Mouse (Mus musculus) CH12.LX (cell line): ENCODE measurements around the gene Tmem37. TPM values are rescaled to one million over a fixed set of nuclear protein-coding genes. Genes with fewer than 3 reads are reported as not detected.

Source experiments
- DNase-seq: peaks from one replicate; pipeline ENCODE4 v3.0.0-alpha.2; 2013; ENCODE audit errors: extremely low read depth
- H3K27ac ChIP-seq: 2 replicates; pipeline ENCODE4 v1.5.1; 2012; ENCODE audit warnings: low read depth, mild to moderate bottlenecking, control low read depth, moderate library complexity; ENCODE audit not compliant: insufficient read depth
- H3K27me3 ChIP-seq: replicated peaks from 2 replicates; pipeline ENCODE3; 2012; ENCODE audit warnings: inconsistent platforms
- H3K36me3 ChIP-seq, 2 experiments: replicated peaks in 1 of 2; 2 replicates each; pipeline versions ENCODE3 to v1.6.1; 2012; ENCODE audit warnings: inconsistent platforms in 1 of 2, low read length in 1 of 2, mild to moderate bottlenecking in 1 of 2, mixed read lengths in 1 of 2, moderate library complexity in 1 of 2; ENCODE audit not compliant: control insufficient read depth in 1 of 2, insufficient read depth in 1 of 2
- H3K4me1 ChIP-seq, 2 experiments: 2 replicates each; pipeline ENCODE4 v1.6.1; 2012; ENCODE audit warnings: inconsistent platforms in 1 of 2, moderate library complexity in 1 of 2; ENCODE audit not compliant: insufficient read depth in 2 of 2, control insufficient read depth in 1 of 2
- H3K4me2 ChIP-seq: 2 replicates; pipeline ENCODE4 v1.6.1; 2012; ENCODE audit warnings: low read depth, mild to moderate bottlenecking, control low read depth; ENCODE audit not compliant: poor library complexity, insufficient read depth, severe bottlenecking
- H3K4me3 ChIP-seq, 3 experiments: fragments of 150-350 bp in 1 of 3; sonication (generic) in 1 of 3; replicated peaks in 1 of 3; 2 replicates each; pipeline versions ENCODE3 to v1.5.1; 2011 to 2012; ENCODE audit warnings: low read depth in 2 of 3, low read length in 2 of 3, mild to moderate bottlenecking in 2 of 3, moderate library complexity in 2 of 3, control low read depth in 1 of 3, improper control_type of control experiment in 1 of 3, inconsistent platforms in 1 of 3, mixed read lengths in 1 of 3; ENCODE audit not compliant: poor library complexity in 1 of 3
- H3K79me2 ChIP-seq: replicated peaks from 2 replicates; pipeline ENCODE4 v1.6.1; 2012; ENCODE audit warnings: mild to moderate bottlenecking, moderate library complexity; ENCODE audit not compliant: control insufficient read depth, poor library complexity, insufficient read depth, severe bottlenecking; ENCODE audit errors: extremely low read depth
- H3K9ac ChIP-seq: 2 replicates; pipeline ENCODE4 v1.6.1; 2012; ENCODE audit warnings: low read depth, mild to moderate bottlenecking, control low read depth, moderate library complexity; ENCODE audit not compliant: insufficient read depth
- H3K9me3 ChIP-seq: replicated peaks from 2 replicates; pipeline ENCODE3; 2012; ENCODE audit warnings: low read length, inconsistent platforms, mixed read lengths
- EP300 ChIP-seq: IDR thresholded peaks from 2 replicates; pipeline ENCODE4 v1.6.1; 2011; ENCODE audit warnings: low read length, improper control_type of control experiment
- ETS1 ChIP-seq: conservative IDR thresholded peaks from 2 replicates; pipeline ENCODE4 v1.6.1; 2012; ENCODE audit warnings: low read depth, mild to moderate bottlenecking, inconsistent platforms, low read length, improper control_type of control experiment, moderate library complexity
- GABPA ChIP-seq: IDR thresholded peaks from 2 replicates; pipeline ENCODE4 v1.6.1; 2012; ENCODE audit warnings: low read depth, low read length, improper control_type of control experiment, inconsistent platforms; ENCODE audit not compliant: insufficient replicate concordance
- HCFC1 ChIP-seq: IDR thresholded peaks from 2 replicates; pipeline ENCODE4 v1.6.1; 2012; ENCODE audit warnings: low read depth, mild to moderate bottlenecking, inconsistent platforms, low read length, improper control_type of control experiment
- JUN ChIP-seq: IDR thresholded peaks from 2 replicates; pipeline ENCODE4 v1.6.1; 2011; ENCODE audit warnings: low read depth, mild to moderate bottlenecking, low read length, improper control_type of control experiment, moderate library complexity; ENCODE audit not compliant: insufficient read depth
- MAZ ChIP-seq: IDR thresholded peaks from 2 replicates; pipeline ENCODE4 v1.6.1; 2012; ENCODE audit warnings: low read depth, mild to moderate bottlenecking, inconsistent platforms, low read length, improper control_type of control experiment, moderate library complexity
- MXI1 ChIP-seq: IDR thresholded peaks from 2 replicates; pipeline ENCODE4 v1.6.1; 2011; ENCODE audit warnings: mild to moderate bottlenecking, low read depth, low read length, improper control_type of control experiment
- MYC ChIP-seq: IDR thresholded peaks from 2 replicates; pipeline ENCODE4 v1.6.1; 2011; ENCODE audit warnings: low read depth, mild to moderate bottlenecking, improper control_type of control experiment, low read length
- NELFE ChIP-seq: IDR thresholded peaks from 2 replicates; pipeline ENCODE4 v1.6.1; 2011; ENCODE audit warnings: low read depth, low read length, improper control_type of control experiment
- NRF1 ChIP-seq: IDR thresholded peaks from 2 replicates; pipeline ENCODE4 v1.6.1; 2014; ENCODE audit warnings: low read depth, mild to moderate bottlenecking, inconsistent platforms, low read length, improper control_type of control experiment, moderate library complexity
- POLR2A ChIP-seq: IDR thresholded peaks from 2 replicates; pipeline ENCODE4 v1.6.1; 2011; ENCODE audit warnings: low read depth, mild to moderate bottlenecking, improper control_type of control experiment, low read length
- POLR2AphosphoS2 ChIP-seq: IDR thresholded peaks from 2 replicates; pipeline ENCODE4 v1.6.1; 2011; ENCODE audit warnings: low read depth, low read length, improper control_type of control experiment
- RAD21 ChIP-seq: IDR thresholded peaks from 2 replicates; pipeline ENCODE4 v1.6.1; 2011; ENCODE audit warnings: low read depth, mild to moderate bottlenecking, low read length, improper control_type of control experiment, moderate library complexity
- RCOR1 ChIP-seq: conservative IDR thresholded peaks from 2 replicates; pipeline ENCODE4 v1.6.1; 2012; ENCODE audit warnings: low read depth, mild to moderate bottlenecking, inconsistent platforms, low read length, improper control_type of control experiment
- SIN3A ChIP-seq: IDR thresholded peaks from 2 replicates; pipeline ENCODE4 v1.6.1; 2012; ENCODE audit warnings: low read length, improper control_type of control experiment, inconsistent platforms
- SMC3 ChIP-seq: IDR thresholded peaks from 2 replicates; pipeline ENCODE4 v1.6.1; 2011; ENCODE audit warnings: low read depth, low read length, improper control_type of control experiment
- TBP ChIP-seq: conservative IDR thresholded peaks from 2 replicates; pipeline ENCODE4 v1.6.1; 2011; ENCODE audit warnings: low read depth, low read length, improper control_type of control experiment
- USF1 ChIP-seq: IDR thresholded peaks from 2 replicates; pipeline ENCODE4 v1.6.1; 2014; ENCODE audit warnings: low read depth, mild to moderate bottlenecking, inconsistent platforms, low read length, improper control_type of control experiment
- USF2 ChIP-seq: conservative IDR thresholded peaks from 2 replicates; pipeline ENCODE4 v1.6.1; 2011; ENCODE audit warnings: low read depth, low read length, improper control_type of control experiment
- ZKSCAN1 ChIP-seq: IDR thresholded peaks from 2 replicates; pipeline ENCODE4 v1.6.1; 2012; ENCODE audit warnings: low read depth, inconsistent platforms, low read length, improper control_type of control experiment, borderline replicate concordance
- dilution Hi-C: fragments of 300-500 bp; cut with MboI; formaldehyde crosslinking; loops from 2 replicates; pipeline ENCODE4 v1.14.3; 2020; ENCODE audit warnings: low sequenced_read_pairs; ENCODE audit not compliant: extremely low pct_unique_long_range_greater_than_20kb, extremely low pct_ligation_motif_present
- in situ Hi-C: fragments of 300-500 bp; cut with MboI; formaldehyde crosslinking; loops from 3 replicates; pipeline ENCODE4 v1.14.3; 2019; ENCODE audit warnings: low sequenced_read_pairs, low pct_ligation_motif_present, low pct_unique_long_range_greater_than_20kb, mixed read lengths
- polyA plus RNA-seq: library from polyadenylated mRNA; unstranded; fragments of >175 nt; gene quantifications from 2 replicates; pipeline ENCODE4 v1.2.1, GENCODE M21; 2012; ENCODE audit warnings: low read depth; ENCODE audit not compliant: insufficient read length
- total RNA-seq, 2 experiments: library from RNA; depleted of rRNA; stranded (reverse); fragments of 300-350 nt in 1 of 2; fragments of >200 nt in 1 of 2; gene quantifications; 2 replicates each; pipeline ENCODE4 v1.2.3; 2012 to 2014

The Tmem37 gene
- total and polyA plus RNA-seq, 3 experiments, result not detected

GRCm38 (mm10) chr1:120042421-120042820, 31.5 kb downstream of the Tmem37 start:
- in situ Hi-C loops (no loop called here), dilution Hi-C loops (no loop called here)
- Histone ChIP-seq H3K79me2 (no peaks in the 10 kb centered on the region), H3K36me3 (no peaks in the 10 kb centered on the region), H3K4me2 (no peak overlapping the region), H3K4me3 (no peak overlapping the region), H3K27me3 (no peaks in the 10 kb centered on the region), H3K9ac (no peak overlapping the region), H3K4me1 (peaks cover 0 to 3% of the 10 kb centered on the region in 2 experiments; a peak in 1 of 4 replicates), H3K27ac (no peak overlapping the region), H3K9me3 (no peaks in the 10 kb centered on the region)
- TF ChIP-seq USF2, result no peak
- TF ChIP-seq TBP, result no peak
- no peak for TF ChIP-seq RAD21
- no peak for TF ChIP-seq NRF1
- no peak for TF ChIP-seq POLR2AphosphoS2
- TF ChIP-seq POLR2A, result no peak
- TF ChIP-seq SIN3A, result no peak
- TF ChIP-seq ETS1, result no peak
- TF ChIP-seq MYC, result no peak
- TF ChIP-seq HCFC1, result no peak
- TF ChIP-seq JUN, result no peak
- TF ChIP-seq GABPA, result no peak
- TF ChIP-seq EP300, result no peak
- no peak for TF ChIP-seq SMC3
- TF ChIP-seq MAZ, result no peak
- TF ChIP-seq RCOR1, result no peak
- no peak for TF ChIP-seq MXI1
- no peak for TF ChIP-seq NELFE
- no peak for DNase-seq

- Histone ChIP-seq H3K4me1 (no peaks in the 10 kb centered on the region), H3K4me3 (no peak overlapping the region), H3K9ac (no peak overlapping the region), H3K79me2 (no peaks in the 10 kb centered on the region), H3K36me3 (no peaks in the 10 kb centered on the region), H3K9me3 (no peaks in the 10 kb centered on the region), H3K4me2 (0 out of 2 replicates have a peak overlapping the region, but pooled peaks have one; percentile 5), H3K27me3 (no peaks in the 10 kb centered on the region), H3K27ac (no peak overlapping the region)
- dilution Hi-C loops (no loop called here), in situ Hi-C loops (no loop called here)
- no peak for DNase-seq
- no peak for TF ChIP-seq USF1
- no peak for TF ChIP-seq HCFC1
- TF ChIP-seq ZKSCAN1, result no peak
- TF ChIP-seq MYC, result no peak
- no peak for TF ChIP-seq SIN3A
- no peak for TF ChIP-seq NRF1
- TF ChIP-seq SMC3, result no peak
Observed at GRCm38 (mm10) chr1:120038594-120038993, 35.3 kb downstream of the Tmem37 start.
